Mouse (Mus musculus): ENCODE results near the gene Fam166a.

The Fam166a gene

GRCm38 (mm10) chr2:25218445-25218844 is at the start of gene Fam166a:
Fam166a (plus strand) TSS chr2:25218745.
- no peak for DNase-seq (ENCODE audit: low spot score)

GRCm38 (mm10) chr2:25169778-25170177 is 48.8 kb upstream of the Fam166a start:
- DNase-seq (ENCODE audit: low spot score): peak; percentile 76

- no peak for DNase-seq (ENCODE audit: low spot score)
These were observed 48.0 kb upstream of the Fam166a start for GRCm38 (mm10) chr2:25170326-25171100.

- DNase-seq (ENCODE audit: low spot score): no peak
These were observed 47.3 kb upstream of the Fam166a start for GRCm38 (mm10) chr2:25171101-25171768.

GRCm38 (mm10) chr2:25171769-25172153 is 46.8 kb upstream of the Fam166a start:
- no peak for DNase-seq (ENCODE audit: low spot score)

- no peak for DNase-seq (ENCODE audit: low spot score)
These were observed 45.9 kb upstream of the Fam166a start for GRCm38 (mm10) chr2:25172629-25173028.

GRCm38 (mm10) chr2:25173821-25174220 is 44.7 kb upstream of the Fam166a start:
- DNase-seq (ENCODE audit: low spot score): no peak

GRCm38 (mm10) chr2:25174866-25175689 is 43.5 kb upstream of the Fam166a start:
- no peak for DNase-seq (ENCODE audit: low spot score)

GRCm38 (mm10) chr2:25175690-25176078 is 42.9 kb upstream of the Fam166a start:
- DNase-seq (ENCODE audit: low spot score): no peak

- no peak for DNase-seq (ENCODE audit: low spot score)
These were observed 42.0 kb upstream of the Fam166a start for GRCm38 (mm10) chr2:25176573-25176972.

GRCm38 (mm10) chr2:25177076-25177475 is 41.5 kb upstream of the Fam166a start:
- DNase-seq (ENCODE audit: low spot score): no peak

GRCm38 (mm10) chr2:25177685-25178084 is 40.9 kb upstream of the Fam166a start:
- DNase-seq (ENCODE audit: low spot score): peak; percentile 76

GRCm38 (mm10) chr2:25178285-25178972 is 40.1 kb upstream of the Fam166a start:
- DNase-seq (ENCODE audit: low spot score): no peak

- DNase-seq (ENCODE audit: low spot score): no peak
These were observed 38.9 kb upstream of the Fam166a start for GRCm38 (mm10) chr2:25179566-25180217.

- DNase-seq (ENCODE audit: low spot score): peak; percentile 96
These were observed 38.1 kb upstream of the Fam166a start, which contains the start of gene Nrarp for GRCm38 (mm10) chr2:25180478-25180903. Nrarp (plus strand) TSS chr2:25180758.

GRCm38 (mm10) chr2:25180973-25181890 is 37.3 kb upstream of the Fam166a start:
- peak; percentile 83 for DNase-seq (ENCODE audit: low spot score)

- DNase-seq (ENCODE audit: low spot score): peak; percentile 58
These were observed 36.6 kb upstream of the Fam166a start for GRCm38 (mm10) chr2:25181891-25182397.

GRCm38 (mm10) chr2:25182664-25183063 is 35.9 kb upstream of the Fam166a start:
- DNase-seq (ENCODE audit: low spot score): peak; percentile 42

- DNase-seq (ENCODE audit: low spot score): no peak
These were observed 35.2 kb upstream of the Fam166a start for GRCm38 (mm10) chr2:25183336-25183735.

- no peak for DNase-seq (ENCODE audit: low spot score)
These were observed 34.0 kb upstream of the Fam166a start for GRCm38 (mm10) chr2:25184496-25184895.

Measured in retina, embryonic 14.5 days (tissue).